Mouse (Mus musculus) CH12.LX (cell line): Measurements from ENCODE around the gene Anp32b.

Experiments
- IRF4 ChIP-seq: IDR thresholded peaks from 2 replicates; pipeline ENCODE4 v1.6.1; 2014; ENCODE audit warnings: low read depth, mild to moderate bottlenecking, inconsistent platforms, low read length, improper control_type of control experiment
- UBTF ChIP-seq: IDR thresholded peaks from 2 replicates; pipeline ENCODE4 v1.6.1; 2012; ENCODE audit warnings: low read depth, mild to moderate bottlenecking, inconsistent platforms, low read length, improper control_type of control experiment, moderate library complexity
- USF2 ChIP-seq: conservative IDR thresholded peaks from 2 replicates; pipeline ENCODE4 v1.6.1; 2011; ENCODE audit warnings: low read depth, low read length, improper control_type of control experiment

DNA sequence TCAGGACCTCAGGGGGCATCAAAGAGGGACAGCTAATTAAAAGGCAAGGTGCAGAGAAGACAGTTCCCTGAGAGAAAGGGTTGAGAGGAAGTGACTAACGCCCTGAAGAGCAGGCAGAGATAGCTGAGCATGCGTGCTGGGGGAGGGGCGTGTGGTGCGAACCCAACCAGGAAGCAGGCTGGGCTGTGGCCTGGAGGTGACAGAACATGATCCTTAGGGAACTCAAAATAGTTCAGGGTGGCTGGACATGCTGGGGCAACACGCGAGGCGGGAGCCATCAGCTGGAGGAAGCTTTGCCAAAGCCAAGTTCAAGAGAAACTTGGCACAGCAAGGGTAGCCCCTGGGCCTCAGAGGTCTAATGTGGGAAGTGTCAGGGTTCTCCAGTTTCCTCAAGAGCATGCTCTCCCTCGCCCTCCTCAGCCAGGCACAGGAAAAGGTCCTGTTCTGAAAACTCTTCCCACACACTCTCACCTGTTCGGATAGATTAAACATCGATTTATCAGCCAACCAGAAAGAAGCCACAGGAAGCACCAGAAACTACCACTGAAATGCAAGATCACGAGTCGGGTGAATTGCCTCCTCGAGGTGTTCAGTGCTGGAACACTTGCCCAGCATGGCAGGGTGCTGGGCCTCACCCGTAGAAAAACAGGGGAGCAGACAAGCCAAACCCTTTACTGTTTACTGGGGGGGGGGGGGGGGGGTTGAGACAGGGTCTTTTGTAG lies 35.2 kb downstream of the Anp32b start:
- no peak for TF ChIP-seq UBTF
- TF ChIP-seq IRF4 = no peak
- no peak for TF ChIP-seq USF2
